Mouse (Mus musculus) naive thymus-derived CD4-positive, alpha-beta T cell, adult 2 months (primary cell): ENCODE data around the gene Ada.

ENCODE experiments used
- DNase-seq: peaks from one replicate; pipeline ENCODE4 v3.0.0-alpha.2; 2011; ENCODE audit warnings: low read depth

Gene Ada

GRCm38 (mm10) chr2:163728300-163728699 lies 21.7 kb downstream of the Ada start:
- no peak for DNase-seq

GRCm38 (mm10) chr2:163726766-163727393 lies 23.2 kb downstream of the Ada start:
- DNase-seq, result no peak

DNA sequence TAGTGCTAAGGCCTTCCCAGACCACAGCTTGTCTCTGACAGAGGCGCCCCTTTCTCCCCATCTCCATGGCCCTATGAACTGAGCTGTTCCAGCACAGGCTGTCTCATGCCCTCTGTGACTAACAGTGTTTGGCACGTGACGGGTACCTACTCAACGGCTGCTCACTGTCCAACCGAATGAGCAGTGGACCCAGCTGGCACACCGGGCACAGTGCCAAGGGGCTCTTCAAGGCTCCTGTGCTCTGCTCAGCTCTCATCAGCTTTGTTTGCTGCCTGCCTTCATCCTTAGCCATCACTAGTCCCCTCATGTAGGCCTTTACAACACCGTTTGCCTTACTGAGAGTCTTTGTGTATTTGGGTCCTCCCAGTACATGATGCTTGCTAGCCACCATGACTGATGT lies 27.5 kb downstream of the Ada start:
- no peak for DNase-seq

GRCm38 (mm10) chr2:163719616-163720015 lies 30.4 kb downstream of the Ada start:
- DNase-seq, result no peak

- peak; percentile 91 for DNase-seq
These were observed 31.0 kb downstream of the Ada start for GRCm38 (mm10) chr2:163718951-163719603.

GRCm38 (mm10) chr2:163718526-163718925 lies 31.5 kb downstream of the Ada start:
- no peak for DNase-seq

DNA sequence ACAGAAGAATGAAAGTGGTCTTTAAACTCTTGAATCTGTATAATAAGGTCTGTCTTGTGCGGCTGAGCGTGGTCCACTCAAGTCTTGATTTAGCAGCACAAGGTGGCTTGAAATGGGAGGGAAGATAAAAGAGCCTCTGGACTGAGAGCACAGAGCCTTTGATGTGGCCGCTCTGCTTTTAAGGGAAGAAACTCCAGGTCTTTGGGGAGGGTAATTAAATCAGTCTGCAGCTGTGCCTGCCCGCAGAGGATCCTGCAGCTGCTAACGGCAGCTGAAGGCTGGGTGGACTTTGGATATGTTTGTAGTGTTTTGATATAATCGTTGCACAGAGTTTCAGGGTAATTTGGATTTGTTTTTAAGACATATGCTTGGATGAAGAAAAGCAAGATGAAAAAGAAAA lies 33.2 kb downstream of the Ada start:
- DNase-seq, result no peak

- DNase-seq, result no peak
These were observed 33.6 kb downstream of the Ada start for GRCm38 (mm10) chr2:163716448-163716847.

GRCm38 (mm10) chr2:163713340-163713739 lies 36.7 kb downstream of the Ada start:
- DNase-seq, result no peak

DNA sequence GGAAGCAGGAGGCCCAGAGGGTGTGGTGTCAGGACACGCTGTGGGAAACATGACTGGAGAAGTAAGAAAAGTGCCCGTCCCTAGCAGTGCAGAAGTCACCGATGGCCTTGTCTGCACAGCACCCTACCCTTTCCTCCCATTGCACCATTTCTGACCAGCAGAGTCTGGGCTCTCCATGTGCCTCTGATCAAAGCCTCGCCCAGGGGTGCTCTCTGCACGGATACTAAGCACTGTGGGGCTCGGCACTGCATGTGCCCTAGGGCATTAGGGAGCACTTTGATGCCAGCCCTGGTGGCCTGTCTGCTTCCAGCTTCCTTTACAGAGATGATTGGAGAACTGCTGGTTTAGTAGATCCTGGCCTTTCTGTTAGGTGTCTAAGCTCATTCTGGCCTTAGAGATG lies 37.2 kb downstream of the Ada start:
- DNase-seq, result no peak

DNA sequence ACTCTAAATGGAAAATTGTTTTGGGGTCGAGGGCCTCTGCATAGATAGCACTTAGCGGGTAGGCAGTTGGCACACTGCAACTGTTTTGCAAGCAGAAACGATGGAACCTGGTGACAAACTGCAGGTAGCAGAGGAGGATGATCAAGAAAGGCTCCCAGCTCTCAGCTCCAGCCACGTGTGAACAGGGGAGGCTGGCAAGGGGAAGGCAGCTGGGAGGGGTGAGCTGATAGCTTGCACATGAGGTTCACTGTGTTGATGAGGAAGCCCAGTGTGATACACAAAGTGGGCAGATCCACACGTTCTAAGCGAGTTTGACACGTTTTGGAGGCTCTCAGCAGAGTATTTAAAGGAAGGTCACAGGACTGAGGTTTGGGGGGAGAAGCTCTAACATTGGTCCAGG lies 37.6 kb downstream of the Ada start:
- DNase-seq, result no peak

DNA sequence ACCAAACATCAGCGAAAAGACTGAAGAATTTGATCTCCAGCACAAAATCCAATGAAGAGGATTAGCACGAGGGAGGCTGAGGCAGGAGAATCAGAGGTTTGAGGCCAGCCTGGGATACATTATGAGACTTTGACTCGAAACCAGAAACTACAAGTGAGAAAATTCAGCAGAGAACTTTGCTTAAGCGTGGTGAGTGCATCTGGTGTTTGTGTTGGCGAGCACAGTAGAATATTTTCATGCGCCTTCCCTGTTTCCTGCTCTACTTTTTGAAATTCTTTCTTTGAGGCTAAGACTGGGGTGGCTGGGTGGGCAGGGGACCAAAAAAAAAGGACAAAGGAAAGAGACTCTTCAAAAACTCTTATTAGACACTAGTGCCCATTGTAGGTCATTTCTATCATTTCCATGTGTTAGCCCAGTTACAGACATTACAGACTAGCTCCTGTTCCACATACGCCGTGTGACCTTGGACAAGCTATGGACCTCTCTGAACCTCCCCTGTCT lies 38.6 kb downstream of the Ada start:
- DNase-seq, result no peak

GRCm38 (mm10) chr2:163710606-163711159 lies 39.4 kb downstream of the Ada start:
- DNase-seq, result no peak

DNA sequence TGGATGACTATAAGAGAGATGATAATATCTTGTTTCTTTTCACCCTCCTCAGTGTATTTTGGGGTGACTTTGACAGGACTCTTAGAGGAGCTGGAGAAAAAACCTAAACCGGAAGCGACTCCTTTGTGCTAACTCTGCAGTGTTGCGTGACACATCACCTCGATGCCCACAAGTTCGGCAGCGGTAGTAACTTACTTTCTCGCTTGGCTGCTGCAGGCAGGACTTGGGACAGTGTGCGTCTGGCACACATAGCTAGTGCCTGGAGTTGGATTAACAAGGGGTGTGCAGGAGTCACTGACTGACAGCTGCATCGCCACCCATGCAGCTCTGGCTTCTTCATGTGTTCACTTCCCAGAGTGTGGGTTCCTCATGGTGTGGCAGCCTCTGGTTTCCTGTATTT lies 40.0 kb downstream of the Ada start:
- peak; percentile 16 for DNase-seq

DNA sequence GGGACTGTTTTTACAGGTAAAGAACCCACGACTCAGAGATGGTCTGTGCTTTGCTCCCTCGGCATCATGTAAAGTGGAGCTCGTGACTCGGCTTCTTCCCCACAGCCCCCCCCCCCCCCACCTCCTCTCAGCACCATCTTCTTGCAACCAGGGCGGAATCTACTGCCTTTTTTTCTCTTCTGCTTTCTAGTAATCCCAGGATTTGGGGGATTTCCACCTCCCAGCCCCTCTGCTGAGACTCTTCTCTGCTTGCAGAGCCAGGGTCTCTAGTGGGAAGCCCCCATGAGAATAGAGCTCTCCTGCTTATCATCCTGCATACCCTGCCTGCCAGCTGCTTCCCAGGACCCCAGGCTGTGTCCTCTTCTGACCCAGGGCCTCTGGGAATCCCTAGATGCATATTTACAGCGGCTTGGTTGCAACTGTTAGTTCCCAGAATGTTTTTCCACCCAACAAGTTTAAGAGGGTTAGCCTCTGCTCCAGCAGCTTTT lies 41.2 kb downstream of the Ada start:
- no peak for DNase-seq

DNA sequence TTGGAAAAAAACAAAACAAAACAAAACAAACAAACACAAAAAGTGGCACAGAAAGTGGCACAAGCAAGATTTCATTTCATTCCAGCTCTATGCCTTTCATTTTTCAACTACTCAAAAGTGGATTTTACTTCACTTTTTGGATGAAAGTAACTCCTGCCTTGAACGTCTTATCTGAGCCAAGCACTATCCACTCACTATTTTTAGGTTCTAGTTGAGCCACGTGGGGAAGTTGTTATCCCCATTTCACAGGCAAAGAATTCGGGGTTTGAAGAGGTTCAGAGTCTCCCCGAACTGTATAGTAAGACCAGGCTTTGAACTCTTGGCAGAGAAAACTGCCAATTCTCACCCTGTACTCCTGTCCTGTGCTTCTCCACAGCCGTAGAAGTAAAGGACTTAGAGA lies 41.7 kb downstream of the Ada start:
- no peak for DNase-seq

GRCm38 (mm10) chr2:163703599-163704260 lies 46.3 kb downstream of the Ada start:
- no peak for DNase-seq

GRCm38 (mm10) chr2:163702921-163703320 lies 47.1 kb downstream of the Ada start:
- DNase-seq, result no peak

DNA sequence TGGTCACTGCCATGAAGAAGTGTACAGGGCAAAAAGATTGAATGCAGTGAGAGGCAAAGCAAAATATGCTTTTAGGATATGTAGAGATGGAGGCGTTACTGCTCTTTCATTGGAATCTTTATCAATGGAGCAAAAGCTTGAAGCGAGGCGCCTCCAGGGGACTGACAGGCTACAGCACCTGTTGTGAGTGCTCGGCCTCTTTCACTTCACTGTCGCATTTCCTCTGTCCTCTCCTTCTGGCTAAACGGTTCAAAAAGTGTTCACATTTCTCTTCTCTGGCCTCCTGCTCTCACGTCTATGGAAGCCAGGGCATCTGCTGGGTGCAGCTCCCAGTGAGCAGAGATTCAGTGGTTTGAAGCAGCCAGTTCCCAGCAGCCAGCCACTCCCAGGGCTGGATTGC lies 47.6 kb downstream of the Ada start:
- no peak for DNase-seq

DNA sequence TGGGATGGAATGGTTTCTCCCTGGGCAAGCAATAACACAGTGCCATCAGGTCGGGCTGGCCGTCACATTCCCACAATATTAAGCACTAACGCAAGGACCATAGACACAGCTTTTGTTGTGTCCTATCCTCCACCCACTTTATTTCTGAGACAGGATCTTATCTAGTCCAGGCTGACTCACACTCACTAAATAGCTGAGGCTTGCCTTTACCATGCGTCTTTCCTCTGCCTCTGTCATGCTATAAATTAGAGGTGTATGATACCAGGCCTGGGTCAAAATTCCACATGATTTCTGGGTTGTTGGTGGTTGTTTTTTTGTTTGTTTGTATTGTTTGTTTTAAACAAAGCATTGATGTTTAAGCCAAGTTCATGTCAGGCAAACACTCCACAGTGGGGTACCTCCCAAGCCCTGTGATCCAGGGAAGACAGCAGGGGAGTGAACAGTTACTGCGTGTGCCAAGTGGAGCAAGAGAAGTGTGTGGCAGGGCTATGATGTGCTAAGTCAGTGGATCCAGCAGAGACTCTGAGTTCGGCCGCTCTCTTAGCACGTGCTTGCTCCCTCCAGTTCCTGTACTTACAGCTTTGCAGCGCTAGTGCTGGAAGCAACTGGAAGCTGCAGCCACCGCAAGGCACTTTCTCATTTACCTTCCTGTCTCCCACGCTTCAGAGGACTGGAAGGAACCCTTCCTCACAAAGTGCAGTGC lies 50.8 kb downstream of the Ada start:
- DNase-seq, result no peak

DNA sequence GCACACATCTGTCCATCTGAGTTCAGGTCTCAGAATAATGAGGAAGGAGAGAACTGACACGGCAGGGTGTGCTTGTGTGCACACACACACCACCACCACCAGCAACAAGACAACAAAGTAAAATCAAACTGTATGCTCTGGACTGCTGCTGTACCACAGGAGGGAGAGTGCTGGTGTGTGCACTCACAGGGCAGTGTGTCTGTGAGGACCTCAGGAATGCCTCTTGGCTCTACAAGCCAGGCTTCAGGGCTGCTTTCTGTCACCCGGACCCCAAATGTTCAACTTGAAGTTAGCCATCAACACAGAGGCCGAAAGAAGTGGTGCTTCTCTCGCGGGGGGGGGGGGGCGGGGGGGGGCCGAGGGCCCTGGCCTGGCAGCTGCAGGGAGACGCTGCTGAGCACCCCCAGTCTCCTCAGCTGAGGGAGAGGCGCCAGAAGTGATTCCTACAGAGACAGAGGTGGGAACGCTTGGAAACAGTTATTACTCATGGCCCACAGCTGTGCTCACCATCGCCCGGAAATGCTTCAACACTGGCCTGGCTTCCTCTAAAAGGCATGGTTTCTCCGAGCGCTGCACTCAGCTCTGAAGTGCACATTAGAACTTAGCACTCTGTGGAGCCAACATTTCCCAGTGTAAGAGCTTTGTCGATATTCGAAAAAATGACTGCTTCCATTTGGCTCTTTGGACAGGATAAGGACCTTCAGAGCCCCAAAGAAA lies 52.1 kb downstream of the Ada start:
- DNase-seq, result peak; percentile 58

- no peak for DNase-seq
These were observed 53.3 kb downstream of the Ada start for GRCm38 (mm10) chr2:163696763-163697162.
